Mouse (Mus musculus): ENCODE results near the gene Gm10643. TPM values are rescaled to one million over a fixed set of nuclear protein-coding genes. Genes with fewer than 3 reads are reported as not detected.

Gm10643 gene
- polyA plus RNA-seq, 2 experiments, result 2.1 to 2.2 TPM

- Histone ChIP-seq H3K9ac (ENCODE audit: low read depth, low read length, severe bottlenecking) (no peak overlapping the region), H3K27ac (replicated peaks; ENCODE audit: low read depth, low read length) (no peak overlapping the region), H3K4me1 (ENCODE audit: control insufficient read depth, insufficient read depth, low read length) (peaks cover 15% of the 10 kb centered on the region; the same call in 1 of the 2 replicates), H3K4me3 (replicated peaks; ENCODE audit: low read length) (no peak overlapping the region), H3K27me3 (ENCODE audit: control insufficient read depth, insufficient read depth, low read length) (no peaks in the 10 kb centered on the region), H3K4me2 (replicated peaks; ENCODE audit: low read depth, low read length, severe bottlenecking) (peak overlapping the region; percentile 38; the same call in 1 of the 2 replicates), H3K9me3 (ENCODE audit: control insufficient read depth, low read length) (no peaks in the 10 kb centered on the region), H3K36me3 (ENCODE audit: control insufficient read depth, insufficient read depth, low read length) (no peaks in the 10 kb centered on the region)
- ATAC-seq (ENCODE audit: low FRiP score, low read depth) (no peak), DNase-seq (ENCODE audit: low spot score) (no peak)
- WGBS, result 57% methylated on average over 12 of the region's 12 CpGs
- no peak for TF ChIP-seq POLR2A (IDR thresholded peaks at IDR 0.05; ENCODE audit: borderline replicate concordance, extremely low read depth, insufficient read depth, insufficient read length)
Measured at GRCm38 (mm10) chr8:84068316-84069035, 3.5 kb upstream of the Gm10643 start.

- no peaks in the 10 kb centered on the region for H3K27me3 ChIP-seq (ENCODE audit: control insufficient read depth, insufficient read depth, low read length)
- no peaks in the 10 kb centered on the region for H3K36me3 ChIP-seq (ENCODE audit: control insufficient read depth, insufficient read depth, low read length)
- H3K9me3 ChIP-seq (ENCODE audit: control insufficient read depth, low read length), result no peaks in the 10 kb centered on the region
- ATAC-seq (ENCODE audit: low FRiP score, low read depth), result no peak
- H3K4me2 ChIP-seq (replicated peaks; ENCODE audit: low read depth, low read length, severe bottlenecking), result peak overlapping the region; percentile 38
- H3K4me1 ChIP-seq (ENCODE audit: control insufficient read depth, insufficient read depth, low read length), result peaks cover 12% of the 10 kb centered on the region; the same call in 1 of the 2 replicates
- no peak overlapping the region for H3K27ac ChIP-seq (replicated peaks; ENCODE audit: low read depth, low read length)
- peak overlapping the region; percentile 99 for H3K4me3 ChIP-seq (replicated peaks; ENCODE audit: low read length)
- TF ChIP-seq POLR2A (IDR thresholded peaks at IDR 0.05; ENCODE audit: borderline replicate concordance, extremely low read depth, insufficient read depth, insufficient read length), result no peak
- WGBS, result 79% methylated on average over 7 of the region's 7 CpGs
- no peak for DNase-seq (ENCODE audit: low spot score)
- 0 out of 2 replicates have a peak overlapping the region, but pooled peaks have one; percentile 22 for H3K9ac ChIP-seq (ENCODE audit: low read depth, low read length, severe bottlenecking)
Measured at GRCm38 (mm10) chr8:84067911-84068310, 3.0 kb upstream of the Gm10643 start.

GRCm38 (mm10) chr8:84067047-84067573, 2.2 kb upstream of the Gm10643 start:
- Histone ChIP-seq H3K27me3 (ENCODE audit: control insufficient read depth, insufficient read depth, low read length) (no peaks in the 10 kb centered on the region), H3K9ac (ENCODE audit: low read depth, low read length, severe bottlenecking) (peak overlapping the region; percentile 96), H3K4me2 (replicated peaks; ENCODE audit: low read depth, low read length, severe bottlenecking) (peak overlapping the region; percentile 38), H3K9me3 (ENCODE audit: control insufficient read depth, low read length) (no peaks in the 10 kb centered on the region), H3K4me1 (ENCODE audit: control insufficient read depth, insufficient read depth, low read length) (peaks cover 12% of the 10 kb centered on the region; the same call in 1 of the 2 replicates), H3K36me3 (ENCODE audit: control insufficient read depth, insufficient read depth, low read length) (no peaks in the 10 kb centered on the region), H3K27ac (replicated peaks; ENCODE audit: low read depth, low read length) (peak overlapping the region; percentile 98), H3K4me3 (replicated peaks; ENCODE audit: low read length) (peak overlapping the region; percentile 99)
- peak; percentile 69 for ATAC-seq (ENCODE audit: low FRiP score, low read depth)
- DNase-seq (ENCODE audit: low spot score), result peak; percentile 86
- 0% methylated on average over 34 of the region's 58 CpGs for WGBS
- no peak for TF ChIP-seq POLR2A (IDR thresholded peaks at IDR 0.05; ENCODE audit: borderline replicate concordance, extremely low read depth, insufficient read depth, insufficient read length)

- Histone ChIP-seq H3K9ac (ENCODE audit: low read depth, low read length, severe bottlenecking) (peak within 1 kb of the TSS; percentile 96), H3K36me3 (ENCODE audit: control insufficient read depth, insufficient read depth, low read length) (no peaks in the 10 kb centered on the region), H3K4me2 (replicated peaks; ENCODE audit: low read depth, low read length, severe bottlenecking) (peak within 1 kb of the TSS; percentile 76), H3K27ac (replicated peaks; ENCODE audit: low read depth, low read length) (peak within 1 kb of the TSS; percentile 98), H3K27me3 (ENCODE audit: control insufficient read depth, insufficient read depth, low read length) (no peaks in the 10 kb centered on the region), H3K9me3 (ENCODE audit: control insufficient read depth, low read length) (no peaks in the 10 kb centered on the region), H3K4me1 (ENCODE audit: control insufficient read depth, insufficient read depth, low read length) (peaks cover 9% of the 10 kb centered on the region; the same call in 1 of the 2 replicates), H3K4me3 (replicated peaks; ENCODE audit: low read length) (peak within 1 kb of the TSS; percentile 99)
- under 1% methylated on average over 49 of the region's 51 CpGs for WGBS
- ATAC-seq (ENCODE audit: low FRiP score, low read depth) (peak; percentile 96), DNase-seq (ENCODE audit: low spot score) (peak; percentile 100)
- TF ChIP-seq POLR2A (IDR thresholded peaks at IDR 0.05; ENCODE audit: borderline replicate concordance, extremely low read depth, insufficient read depth, insufficient read length), result peak; percentile 60; the same call in 1 of the 2 replicates
Measured at GRCm38 (mm10) chr8:84066291-84066930, 1.5 kb upstream of the Gm10643 start, which contains the start of gene Rfx1. TSS of gene Rfx1 (plus strand) at chr8:84066834.

- ATAC-seq (ENCODE audit: low FRiP score, low read depth), result no peak
- 29% methylated on average over 5 of the region's 5 CpGs for WGBS
- H3K27ac ChIP-seq (replicated peaks; ENCODE audit: low read depth, low read length), result peak overlapping the region; percentile 59
Measured at GRCm38 (mm10) chr8:84065457-84066072, 628 bp upstream of the Gm10643 start.

More at GRCm38 (mm10) chr8:84065457-84066072, 628 bp upstream of the Gm10643 start:
- no peak for DNase-seq (ENCODE audit: low spot score)
- peak overlapping the region; percentile 76 for H3K4me2 ChIP-seq (replicated peaks; ENCODE audit: low read depth, low read length, severe bottlenecking)
- peak overlapping the region; percentile 61 for H3K9ac ChIP-seq (ENCODE audit: low read depth, low read length, severe bottlenecking)
- H3K36me3 ChIP-seq (ENCODE audit: control insufficient read depth, insufficient read depth, low read length), result no peaks in the 10 kb centered on the region
- no peaks in the 10 kb centered on the region for H3K27me3 ChIP-seq (ENCODE audit: control insufficient read depth, insufficient read depth, low read length)
- peak overlapping the region; percentile 99 for H3K4me3 ChIP-seq (replicated peaks; ENCODE audit: low read length)
- no peaks in the 10 kb centered on the region for H3K9me3 ChIP-seq (ENCODE audit: control insufficient read depth, low read length)
- no peak for TF ChIP-seq POLR2A (IDR thresholded peaks at IDR 0.05; ENCODE audit: borderline replicate concordance, extremely low read depth, insufficient read depth, insufficient read length)
- peaks cover 9% of the 10 kb centered on the region; the same call in 1 of the 2 replicates for H3K4me1 ChIP-seq (ENCODE audit: control insufficient read depth, insufficient read depth, low read length)

Data from limb, embryonic 14.5 days (tissue).